Comparison of ENCODE assay signal across 8 mouse cellular contexts in the genomic region with DNA sequence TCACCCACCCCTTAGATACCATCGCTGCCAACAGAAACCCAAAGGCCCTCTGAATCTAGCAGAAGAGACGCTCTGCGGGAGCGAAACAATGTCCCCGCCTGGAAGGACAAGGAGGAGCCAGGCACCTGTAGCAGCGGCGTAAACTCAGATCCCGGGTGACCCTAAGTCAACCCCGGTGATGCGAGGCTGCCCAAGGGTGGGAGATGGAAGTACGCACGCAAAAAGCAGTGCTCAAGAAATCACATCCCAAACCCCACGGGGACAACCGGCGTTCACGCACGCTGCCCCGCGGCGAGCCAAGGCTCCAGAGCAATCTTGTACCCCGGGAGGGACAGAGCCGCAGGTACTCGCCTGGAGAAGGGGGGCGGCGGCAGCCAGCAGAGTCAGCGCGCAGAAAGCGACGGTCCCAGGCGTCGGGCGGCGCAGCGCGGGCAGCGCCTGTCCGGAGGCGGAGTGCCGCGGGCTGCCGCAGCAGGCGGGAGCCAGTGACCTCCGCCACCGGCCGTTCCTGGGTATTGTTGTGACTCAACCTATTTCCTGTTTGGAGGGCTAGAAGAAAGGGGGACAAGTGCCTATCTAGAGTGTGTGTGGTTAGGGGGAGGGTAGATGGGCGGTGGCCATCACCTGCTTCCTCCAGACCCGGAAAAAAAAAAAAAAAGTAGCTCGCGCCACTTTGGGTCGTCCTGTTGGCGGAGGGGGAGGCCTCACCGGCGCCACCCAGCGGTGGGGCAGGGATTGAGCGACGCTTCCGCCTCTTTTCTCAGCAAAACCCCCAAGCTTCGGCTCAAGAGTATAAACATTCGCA. TPM values are rescaled to one million over a fixed set of nuclear protein-coding genes. Genes with fewer than 3 reads are reported as not detected.
DNase-seq lines count a peak whose midpoint lies in the region; ATAC-seq lines count a peak whose summit lies in the region.

TSS of gene Tjp2 (minus strand) at position 531 of the 805 bp plus-strand sequence.

- H3K4me3 ChIP-seq in hindbrain, embryonic 16.5 days (ENCODE audit: low read length), result peak within 1 kb of the TSS; percentile 55
- H3K4me3 ChIP-seq in megakaryocyte, embryonic 14.5 days (replicated peaks), result peak within 1 kb of the TSS; percentile 91

- peaks cover 9% of the 10 kb centered on the region; the same call in 1 of the 2 replicates for H3K4me1 ChIP-seq in hindbrain, embryonic 16.5 days (ENCODE audit: control insufficient read depth, insufficient read depth, low read depth, low read length)
- H3K4me1 ChIP-seq in megakaryocyte, embryonic 14.5 days, result peaks cover 14% of the 10 kb centered on the region

- WGBS in hindbrain, embryonic 16.5 days, result under 1% methylated on average over 56 of the region's 59 CpGs

- peaks cover 25% of the 10 kb centered on the region for H3K27me3 ChIP-seq in hindbrain, embryonic 16.5 days (replicated peaks; ENCODE audit: control insufficient read depth, insufficient read depth, low read length)
- peaks cover 20% of the 10 kb centered on the region for H3K27me3 ChIP-seq in megakaryocyte, embryonic 14.5 days (replicated peaks)

- peak within 1 kb of the TSS; percentile 96 for H3K4me2 ChIP-seq in hindbrain, embryonic 16.5 days (ENCODE audit: low read length)

- intact Hi-C loops in left cerebral cortex, postnatal 14 days (cut with DNase I), result loop anchor here (5.0 kb wide), 1 partner anchor 38 kb away; no protein-coding TSS in a partner anchor

- H3K9me3 ChIP-seq in hindbrain, embryonic 16.5 days (ENCODE audit: control insufficient read depth, low read length), result peaks cover 2% of the 10 kb centered on the region; the same call in 1 of the 2 replicates
- H3K9me3 ChIP-seq in megakaryocyte, embryonic 14.5 days, result no peaks in the 10 kb centered on the region

- H3K9ac ChIP-seq in hindbrain, embryonic 16.5 days (ENCODE audit: low read depth, low read length), result peak within 1 kb of the TSS; percentile 55

- no peak within 1 kb of the TSS for H3K27ac ChIP-seq in hindbrain, embryonic 16.5 days (ENCODE audit: low read depth, low read length)

- peak; percentile 48 for DNase-seq in cerebellum, postnatal 10 days
- DNase-seq in gastrocnemius, postnatal 10 days, result peak; percentile 53
- DNase-seq in left cerebral cortex, postnatal 14 days (ENCODE audit: low spot score in 2 of 2), result peak in 1 of 2 experiments; percentile 29
- DNase-seq in right cerebral cortex, postnatal 25 days, result peak; percentile 35
- DNase-seq in MN1 (ENCODE audit: low spot score), result no peak

- ATAC-seq in activated CD4-positive, CD25-positive, alpha-beta regulatory T cell, adult 4 months, result peak; percentile 63
- peak; percentile 61; the same call in 1 of the 2 replicates for ATAC-seq in hindbrain, embryonic 16.5 days

- no peaks in the 10 kb centered on the region for H3K36me3 ChIP-seq in hindbrain, embryonic 16.5 days (ENCODE audit: control insufficient read depth, insufficient read depth, low read length)
- H3K36me3 ChIP-seq in megakaryocyte, embryonic 14.5 days (replicated peaks; ENCODE audit: low read length), result no peaks in the 10 kb centered on the region

RNA-seq across cellular contexts. Expression of gene Tjp2, which starts in this region (rescaled TPM):
- 1 to 10 TPM; 4.5 to 6.0 TPM for polyA plus RNA-seq in activated CD4-positive, CD25-positive, alpha-beta regulatory T cell, adult 4 months (2017; shearing (Covaris generic))
- 10 to 100 TPM in 1 of 2 experiments, 1 to 10 TPM in 1; 10.0 to 12.5 TPM for total RNA-seq in gastrocnemius, postnatal 10 days (2021)
- polyA plus RNA-seq in hindbrain, embryonic 16.5 days (2015; fragmentation: Nextera tagmentation; extraction: Ambion mirVana), result 10.1 and 12.6 TPM in 2 replicates
- 10 to 100 TPM; 17.6 to 19.5 TPM for total RNA-seq in left cerebral cortex, postnatal 14 days (2021)
- 1.2 and 8.9 TPM in 2 replicates for polyA plus RNA-seq in megakaryocyte, embryonic 14.5 days (2012; ENCODE audit: insufficient read depth, low replicate concordance)
